Mouse (Mus musculus) urinary bladder, adult 2 months (tissue): ENCODE data around the gene Enc1. TPM values are rescaled to one million over a fixed set of nuclear protein-coding genes. Genes with fewer than 3 reads are reported as not detected.
A peak's percentile ranks its signal among the peaks of the same experiment; 100 is the strongest.

Experiments used
- DNase-seq: peaks from one replicate; pipeline ENCODE4 v3.0.0; 2022; ENCODE audit warnings: low spot score
- polyA plus RNA-seq: library from polyadenylated mRNA; depleted of rRNA; stranded (reverse); fragments of >200 nt; gene quantifications from 2 replicates; pipeline ENCODE4 v1.2.3, GENCODE M21; 2012; rRNA removed

Enc1 gene
- polyA plus RNA-seq, result 7.4 and 9.3 TPM in 2 replicates

GRCm38 (mm10) chr13:97240965-97241786 lies at the start of gene Enc1:
TSS of gene Enc1 (plus strand) at chr13:97241105.
- DNase-seq, result peak; percentile 87

GRCm38 (mm10) chr13:97192649-97193048 lies 48.3 kb upstream of the Enc1 start:
- no peak for DNase-seq

- DNase-seq, result no peak
Measured at GRCm38 (mm10) chr13:97193420-97193819, 47.5 kb upstream of the Enc1 start.

- DNase-seq, result no peak
Measured at GRCm38 (mm10) chr13:97196186-97196924, 44.5 kb upstream of the Enc1 start.

- no peak for DNase-seq
Measured at GRCm38 (mm10) chr13:97196925-97197218, 44.0 kb upstream of the Enc1 start.

- DNase-seq, result peak; percentile 83
Measured at GRCm38 (mm10) chr13:97197932-97198562, 42.9 kb upstream of the Enc1 start, which contains the start of gene Hexb. TSS of gene Hexb (minus strand) at chr13:97198357.

GRCm38 (mm10) chr13:97199123-97199522 lies 41.8 kb upstream of the Enc1 start:
- DNase-seq, result no peak

- no peak for DNase-seq
Measured at GRCm38 (mm10) chr13:97201076-97201475, 39.8 kb upstream of the Enc1 start.

- DNase-seq, result no peak
Measured at GRCm38 (mm10) chr13:97201896-97202295, 39.0 kb upstream of the Enc1 start.

- DNase-seq, result peak; percentile 52
Measured at GRCm38 (mm10) chr13:97205052-97205701, 35.7 kb upstream of the Enc1 start.

GRCm38 (mm10) chr13:97206046-97206445 lies 34.9 kb upstream of the Enc1 start:
- no peak for DNase-seq

- no peak for DNase-seq
Measured at GRCm38 (mm10) chr13:97207472-97208111, 33.3 kb upstream of the Enc1 start.

GRCm38 (mm10) chr13:97208112-97208478 lies 32.8 kb upstream of the Enc1 start:
- no peak for DNase-seq

- no peak for DNase-seq
Measured at GRCm38 (mm10) chr13:97208500-97209010, 32.4 kb upstream of the Enc1 start.

- no peak for DNase-seq
Measured at GRCm38 (mm10) chr13:97214583-97215268, 26.2 kb upstream of the Enc1 start.

- no peak for DNase-seq
Measured at GRCm38 (mm10) chr13:97215563-97215962, 25.3 kb upstream of the Enc1 start.

GRCm38 (mm10) chr13:97216196-97216595 lies 24.7 kb upstream of the Enc1 start:
- DNase-seq, result no peak

- DNase-seq, result no peak
Measured at GRCm38 (mm10) chr13:97220022-97220421, 20.9 kb upstream of the Enc1 start.

- no peak for DNase-seq
Measured at GRCm38 (mm10) chr13:97223856-97224255, 17.0 kb upstream of the Enc1 start.

- DNase-seq, result no peak
Measured at GRCm38 (mm10) chr13:97224341-97224982, 16.4 kb upstream of the Enc1 start.
